Mouse (Mus musculus) forebrain, embryonic 10.5 days (tissue): ENCODE results near the gene Kcnh1. TPM values are rescaled to one million over a fixed set of nuclear protein-coding genes. Genes with fewer than 3 reads are reported as not detected.
A peak's percentile ranks its signal among the peaks of the same experiment; 100 is the strongest.

Source experiments
- DNase-seq: peaks from one replicate; pipeline ENCODE4 v3.0.0-alpha.2; 2017; ENCODE audit warnings: low spot score; ENCODE audit errors: extremely low spot score
- H3K27ac ChIP-seq: fragments of 300-500 bp; sonication (generic); 2 replicates; pipeline ENCODE4 v1.5.1; 2016; ENCODE audit warnings: mild to moderate bottlenecking
- H3K27me3 ChIP-seq: fragments of 300-500 bp; sonication (generic); 2 replicates; pipeline ENCODE4 v1.6.1; 2016; ENCODE audit warnings: mild to moderate bottlenecking; ENCODE audit not compliant: poor library complexity, severe bottlenecking
- H3K36me3 ChIP-seq: fragments of 300-500 bp; sonication (generic); replicated peaks from 2 replicates; pipeline ENCODE4 v1.6.1; 2016; ENCODE audit warnings: mild to moderate bottlenecking, moderate library complexity
- H3K4me1 ChIP-seq: fragments of 300-500 bp; sonication (generic); 2 replicates; pipeline ENCODE4 v1.6.1; 2016
- H3K4me3 ChIP-seq: fragments of 300-500 bp; sonication (generic); 2 replicates; pipeline ENCODE4 v1.5.1; 2016; ENCODE audit warnings: mild to moderate bottlenecking, moderate library complexity
- H3K9me3 ChIP-seq: fragments of 300-500 bp; sonication (generic); 2 replicates; pipeline ENCODE4 v1.6.1; 2016; ENCODE audit warnings: mild to moderate bottlenecking, moderate library complexity
- WGBS: fragments of 180-500 bp; shearing (Covaris S2); methylation state at CpG from one replicate; pipeline ENCODE4 v1.1.7; 2016; 5-methylcytosine and 5-hydroxymethylcytosine counted together
- polyA plus RNA-seq: library from polyadenylated mRNA; unstranded; fragments of >200 nt; fragmentation: Nextera tagmentation; extraction: Ambion mirVana; gene quantifications from 2 replicates; pipeline ENCODE4 v1.2.1, GENCODE M21; 2016

The Kcnh1 gene
- 0.14 and 0.15 TPM in 2 replicates for polyA plus RNA-seq

GRCm38 (mm10) chr1:192190508-192191321 lies at the start of gene Kcnh1:
Kcnh1 (plus strand) TSS chr1:192190774.
- DNase-seq, result peak; percentile 67
- WGBS, result under 1% methylated on average over 72 of the region's 73 CpGs
- Histone ChIP-seq H3K9me3 (no peaks in the 10 kb centered on the region), H3K4me1 (peaks cover 13% of the 10 kb centered on the region), H3K4me3 (peak within 1 kb of the TSS; percentile 63), H3K27me3 (peaks cover 52% of the 10 kb centered on the region), H3K36me3 (no peaks in the 10 kb centered on the region), H3K27ac (0 out of 2 replicates have a peak within 1 kb of the TSS, but pooled peaks have one; percentile 56)

DNA sequence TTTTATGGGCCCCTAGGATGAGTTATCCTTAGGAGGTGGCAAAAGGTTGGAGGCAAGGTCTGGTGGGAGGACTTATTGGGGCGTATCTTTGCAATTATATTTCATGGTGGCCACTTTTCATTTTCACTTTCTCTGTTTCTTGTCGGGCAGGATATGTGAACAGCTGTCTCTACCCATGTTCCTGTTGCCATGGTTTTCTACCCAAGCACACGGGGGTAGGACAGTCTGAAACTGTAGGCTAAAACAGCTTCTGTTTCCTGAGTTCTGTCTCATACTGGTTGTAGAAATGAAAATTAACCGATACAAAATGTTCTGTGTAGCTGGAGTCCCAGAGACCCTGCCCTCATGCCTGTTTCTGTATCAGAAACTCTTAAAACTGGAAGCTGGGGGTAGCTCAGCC lies 39.4 kb upstream of the Kcnh1 start:
- Histone ChIP-seq H3K27me3 (no peaks in the 10 kb centered on the region), H3K4me1 (no peaks in the 10 kb centered on the region), H3K36me3 (no peaks in the 10 kb centered on the region), H3K27ac (no peak overlapping the region), H3K9me3 (no peaks in the 10 kb centered on the region), H3K4me3 (no peak overlapping the region)
- no peak for DNase-seq
- WGBS, result 90% methylated on average over 4 of the region's 4 CpGs

GRCm38 (mm10) chr1:192171477-192171876 lies 19.1 kb upstream of the Kcnh1 start:
- no peaks in the 10 kb centered on the region for H3K9me3 ChIP-seq
- H3K4me1 ChIP-seq, result no peaks in the 10 kb centered on the region
- H3K36me3 ChIP-seq, result no peaks in the 10 kb centered on the region
- H3K27ac ChIP-seq, result no peak overlapping the region
- DNase-seq, result no peak
- 93% methylated on average over 3 of the region's 3 CpGs for WGBS
- H3K27me3 ChIP-seq, result no peaks in the 10 kb centered on the region
- H3K4me3 ChIP-seq, result no peak overlapping the region

DNA sequence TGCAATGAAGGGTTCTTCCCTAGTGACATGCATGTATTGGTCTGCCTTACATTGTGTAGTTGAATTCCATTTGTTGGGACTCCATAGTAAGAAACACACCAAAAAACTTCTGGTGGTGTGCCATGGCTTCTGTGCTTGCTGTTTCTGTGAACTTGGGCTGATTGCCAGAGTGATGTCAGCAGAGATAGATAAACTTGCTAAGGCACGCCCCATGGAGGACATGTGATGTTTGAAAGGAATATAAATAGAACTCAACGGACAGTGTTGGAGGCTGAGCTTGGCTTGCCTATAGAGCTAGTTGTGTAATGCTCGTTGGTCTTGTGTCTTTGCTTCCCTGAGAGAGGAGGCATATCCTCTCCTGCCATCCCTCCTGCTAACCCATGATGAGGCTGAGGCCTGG lies 10.7 kb upstream of the Kcnh1 start:
- H3K27ac ChIP-seq, result no peak overlapping the region
- no peaks in the 10 kb centered on the region for H3K36me3 ChIP-seq
- H3K9me3 ChIP-seq, result no peaks in the 10 kb centered on the region
- DNase-seq, result no peak
- 87% methylated on average over 3 of the region's 3 CpGs for WGBS
- no peak overlapping the region for H3K4me3 ChIP-seq
- no peaks in the 10 kb centered on the region for H3K27me3 ChIP-seq
- H3K4me1 ChIP-seq, result no peaks in the 10 kb centered on the region

GRCm38 (mm10) chr1:192181696-192182257 lies 8.8 kb upstream of the Kcnh1 start:
- Histone ChIP-seq H3K36me3 (no peaks in the 10 kb centered on the region), H3K4me1 (no peaks in the 10 kb centered on the region), H3K27ac (no peak overlapping the region), H3K4me3 (no peak overlapping the region), H3K9me3 (no peaks in the 10 kb centered on the region), H3K27me3 (no peaks in the 10 kb centered on the region)
- WGBS, result 80% methylated on average over 4 of the region's 4 CpGs
- DNase-seq, result no peak

DNA sequence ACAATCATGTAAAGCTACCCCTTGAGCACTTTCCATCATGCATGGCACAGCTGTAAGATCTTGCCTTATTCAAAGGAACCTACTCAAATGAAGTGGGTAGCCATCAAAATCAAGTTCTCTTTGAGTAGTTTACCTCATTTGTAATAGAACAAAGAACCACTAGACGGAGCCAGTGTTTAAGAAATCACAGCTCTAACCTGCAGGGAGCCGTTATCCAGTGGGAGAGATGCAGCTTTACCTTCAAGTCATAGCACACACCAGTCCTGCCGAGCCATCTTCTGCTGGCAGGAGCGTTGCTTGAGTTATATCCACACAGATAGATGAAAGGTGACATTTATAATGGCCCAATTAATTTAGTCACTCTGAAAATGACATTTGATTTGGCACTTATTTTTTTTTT lies 1.5 kb upstream of the Kcnh1 start:
- no peak for DNase-seq
- Histone ChIP-seq H3K27me3 (peaks cover 52% of the 10 kb centered on the region), H3K27ac (no peak overlapping the region), H3K9me3 (no peaks in the 10 kb centered on the region), H3K36me3 (no peaks in the 10 kb centered on the region), H3K4me3 (no peak overlapping the region), H3K4me1 (peaks cover 13% of the 10 kb centered on the region)
- 13% methylated on average over 4 of the region's 4 CpGs for WGBS

GRCm38 (mm10) chr1:192189771-192190170 lies 803 bp upstream of the Kcnh1 start:
- Histone ChIP-seq H3K27me3 (peaks cover 52% of the 10 kb centered on the region), H3K4me1 (peaks cover 13% of the 10 kb centered on the region), H3K27ac (no peak overlapping the region), H3K36me3 (no peaks in the 10 kb centered on the region), H3K9me3 (no peaks in the 10 kb centered on the region), H3K4me3 (no peak overlapping the region)
- 84% methylated on average over 11 of the region's 11 CpGs for WGBS
- DNase-seq, result no peak

DNA sequence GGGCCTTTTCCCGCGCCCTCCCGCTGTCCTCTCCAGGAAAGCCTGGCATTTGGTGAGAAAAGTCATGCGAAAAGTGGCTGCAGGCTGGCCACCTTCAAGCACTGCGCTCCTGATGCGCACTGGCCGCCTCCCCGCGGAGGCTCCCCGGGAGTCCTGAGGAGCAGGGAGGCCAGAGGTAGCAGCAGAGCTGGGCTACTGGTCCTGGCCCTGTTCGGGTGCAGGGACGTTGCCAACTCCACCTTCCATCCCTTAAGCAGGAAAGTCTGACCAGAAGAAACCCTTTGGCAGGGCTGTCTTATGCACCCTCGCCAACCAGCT lies 707 bp downstream of the Kcnh1 start:
- 6% methylated on average over 13 of the region's 13 CpGs for WGBS
- DNase-seq, result no peak

GRCm38 (mm10) chr1:192191859-192192258 lies 1.3 kb downstream of the Kcnh1 start:
- Histone ChIP-seq H3K27ac (no peak overlapping the region), H3K4me1 (peaks cover 13% of the 10 kb centered on the region), H3K27me3 (peaks cover 52% of the 10 kb centered on the region), H3K4me3 (no peak overlapping the region), H3K9me3 (no peaks in the 10 kb centered on the region), H3K36me3 (no peaks in the 10 kb centered on the region)
- 64% methylated on average over 8 of the region's 8 CpGs for WGBS
- no peak for DNase-seq

More for the DNA sequence above, 707 bp downstream of the Kcnh1 start:
- Histone ChIP-seq H3K27ac (no peak overlapping the region), H3K36me3 (no peaks in the 10 kb centered on the region), H3K27me3 (peaks cover 52% of the 10 kb centered on the region), H3K9me3 (no peaks in the 10 kb centered on the region), H3K4me3 (peak overlapping the region; percentile 63), H3K4me1 (peaks cover 13% of the 10 kb centered on the region)

- no peaks in the 10 kb centered on the region for H3K36me3 ChIP-seq
- peaks cover 13% of the 10 kb centered on the region for H3K4me1 ChIP-seq
- H3K27me3 ChIP-seq, result peaks cover 52% of the 10 kb centered on the region
- H3K4me3 ChIP-seq, result no peak overlapping the region
- H3K9me3 ChIP-seq, result no peaks in the 10 kb centered on the region
- no peak for DNase-seq
- no peak overlapping the region for H3K27ac ChIP-seq
- WGBS, result 75% methylated on average over 9 of the region's 9 CpGs
Observed at GRCm38 (mm10) chr1:192192710-192193109, 2.1 kb downstream of the Kcnh1 start.

GRCm38 (mm10) chr1:192193656-192194055 lies 3.1 kb downstream of the Kcnh1 start:
- Histone ChIP-seq H3K4me3 (no peak overlapping the region), H3K27ac (no peak overlapping the region), H3K36me3 (no peaks in the 10 kb centered on the region), H3K27me3 (peaks cover 42% of the 10 kb centered on the region), H3K4me1 (peaks cover 13% of the 10 kb centered on the region), H3K9me3 (no peaks in the 10 kb centered on the region)
- WGBS, result 90% methylated on average over 14 of the region's 14 CpGs
- no peak for DNase-seq

- no peaks in the 10 kb centered on the region for H3K36me3 ChIP-seq
- peaks cover 6% of the 10 kb centered on the region for H3K27me3 ChIP-seq
- no peaks in the 10 kb centered on the region for H3K9me3 ChIP-seq
- H3K4me1 ChIP-seq, result no peaks in the 10 kb centered on the region
- H3K4me3 ChIP-seq, result no peak overlapping the region
- H3K27ac ChIP-seq, result no peak overlapping the region
- 71% methylated on average over 10 of the region's 10 CpGs for WGBS
- no peak for DNase-seq
Observed at GRCm38 (mm10) chr1:192197495-192197894, 6.9 kb downstream of the Kcnh1 start.

- Histone ChIP-seq H3K27ac (no peak overlapping the region), H3K4me3 (no peak overlapping the region), H3K4me1 (peaks cover under 1% of the 10 kb centered on the region; the same call in 1 of the 2 replicates), H3K9me3 (no peaks in the 10 kb centered on the region), H3K27me3 (no peaks in the 10 kb centered on the region), H3K36me3 (no peaks in the 10 kb centered on the region)
- no peak for DNase-seq
- WGBS, result 85% methylated on average over 1 of the region's 1 CpGs
Observed at GRCm38 (mm10) chr1:192202936-192203335, 12.4 kb downstream of the Kcnh1 start.
